Mouse (Mus musculus) forebrain, embryonic 13.5 days (tissue): ENCODE data around the gene B230307C23Rik. TPM values are rescaled to one million over a fixed set of nuclear protein-coding genes. Genes with fewer than 3 reads are reported as not detected.
"Not testable (repeated sequence)": the region's sequence is repeated elsewhere in the genome, so short reads cannot be mapped to it uniquely, and the experiment has no call there.

ENCODE experiments used
- ATAC-seq: fragments of 200-750 bp; cut with Nextera tagmentation; 2 replicates; pipeline ENCODE4 v1.8.0; 2017
- H3K27ac ChIP-seq: fragments of 300-500 bp; sonication (generic); 2 replicates; pipeline ENCODE4 v1.5.1; 2015; ENCODE audit warnings: inconsistent platforms, mild to moderate bottlenecking, moderate library complexity
- H3K27me3 ChIP-seq: fragments of 300-500 bp; sonication (generic); 2 replicates; pipeline ENCODE4 v1.6.1; 2015; ENCODE audit warnings: mild to moderate bottlenecking, inconsistent platforms
- H3K36me3 ChIP-seq: fragments of 300-500 bp; sonication (generic); 2 replicates; pipeline ENCODE4 v1.6.1; 2015; ENCODE audit warnings: mild to moderate bottlenecking, inconsistent platforms; ENCODE audit not compliant: poor library complexity, severe bottlenecking
- H3K4me1 ChIP-seq: fragments of 300-500 bp; sonication (generic); 2 replicates; pipeline ENCODE4 v1.6.1; 2015; ENCODE audit warnings: inconsistent platforms
- H3K4me2 ChIP-seq: fragments of 300-500 bp; sonication (generic); 2 replicates; pipeline ENCODE4 v1.6.1; 2015; ENCODE audit warnings: inconsistent platforms, mild to moderate bottlenecking, moderate library complexity
- H3K4me3 ChIP-seq: fragments of 300-500 bp; sonication (generic); 2 replicates; pipeline ENCODE4 v1.5.1; 2015; ENCODE audit warnings: mild to moderate bottlenecking, inconsistent platforms
- H3K9ac ChIP-seq: fragments of 300-500 bp; sonication (generic); 2 replicates; pipeline ENCODE4 v1.6.1; 2015; ENCODE audit warnings: mild to moderate bottlenecking, inconsistent platforms
- H3K9me3 ChIP-seq: fragments of 300-500 bp; sonication (generic); replicated peaks from 2 replicates; pipeline ENCODE4 v1.6.1; 2016; ENCODE audit warnings: inconsistent platforms
- WGBS: fragments of 180-500 bp; shearing (Covaris S2); methylation state at CpG from one replicate; pipeline ENCODE4 v1.1.7; 2015; 5-methylcytosine and 5-hydroxymethylcytosine counted together
- polyA plus RNA-seq: library from polyadenylated mRNA; unstranded; fragments of >200 nt; fragmentation: Nextera tagmentation; extraction: Ambion mirVana; gene quantifications from 2 replicates; pipeline ENCODE4 v1.2.1, GENCODE M21; 2015

B230307C23Rik gene
- polyA plus RNA-seq, 1 experiment from 2014 or later = 18.2 TPM

DNA sequence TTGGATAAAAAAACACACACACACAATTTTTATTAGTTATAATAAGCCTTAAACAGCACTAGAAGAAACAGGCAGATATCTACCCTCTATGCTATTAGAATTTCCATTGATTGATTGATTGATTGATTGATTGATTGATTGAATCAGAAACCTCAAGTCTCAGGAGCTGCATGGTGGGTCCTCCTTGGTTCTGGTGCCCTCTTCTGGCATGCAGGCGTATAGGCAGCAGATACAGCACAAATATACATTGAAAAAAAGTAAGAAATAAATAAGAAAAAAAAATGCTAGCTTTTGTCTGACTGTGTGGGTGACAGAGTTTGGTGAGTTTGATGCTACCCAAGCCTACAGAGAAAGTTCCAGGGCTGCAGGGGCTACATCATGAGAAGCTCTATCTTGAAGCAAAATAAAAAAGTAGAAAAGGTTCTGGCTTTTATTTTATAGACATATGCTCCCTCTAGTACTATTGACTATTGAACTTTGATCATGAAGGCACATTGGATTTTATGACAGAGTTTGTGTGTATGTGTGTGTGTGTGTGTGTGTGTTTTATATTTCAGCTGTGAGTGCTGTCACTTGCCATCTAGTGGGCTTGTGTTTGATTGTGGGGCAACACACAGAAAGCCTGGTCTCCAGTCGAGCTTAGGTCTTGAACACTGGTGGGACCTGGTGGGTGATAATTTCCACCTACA is 25.7 kb downstream of the B230307C23Rik start:
- ATAC-seq = no peak
- Histone ChIP-seq H3K27ac (no peak overlapping the region), H3K36me3 (peaks cover 29% of the 10 kb centered on the region), H3K27me3 (no peaks in the 10 kb centered on the region), H3K9me3 (peaks cover 26% of the 10 kb centered on the region), H3K4me2 (no peak overlapping the region), H3K4me3 (no peak overlapping the region), H3K4me1 (no peaks in the 10 kb centered on the region), H3K9ac (no peak overlapping the region)
- WGBS = 81% methylated on average over 2 of the region's 2 CpGs

DNA sequence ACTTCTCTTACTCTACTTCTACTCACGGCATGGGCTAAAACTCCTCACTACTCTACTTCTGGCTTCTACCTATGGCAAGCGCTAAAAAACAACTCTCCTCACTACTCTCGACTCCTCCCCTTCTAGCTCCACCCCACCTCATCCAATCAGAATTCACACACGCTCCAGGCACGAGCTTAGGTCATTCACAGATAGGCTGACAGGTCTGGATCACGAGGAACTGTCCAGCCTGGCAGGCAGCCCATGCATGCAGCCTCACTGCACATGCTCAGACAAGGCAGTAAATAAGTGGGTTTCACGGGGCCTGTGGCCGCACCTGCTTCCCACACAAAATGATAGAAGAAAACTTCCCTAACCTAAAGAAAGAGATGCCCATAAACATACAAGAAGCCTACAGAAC is 29.1 kb downstream of the B230307C23Rik start:
- not testable (repeated sequence) for H3K4me1 ChIP-seq, H3K4me3 ChIP-seq, ATAC-seq, H3K27me3 ChIP-seq, H3K9ac ChIP-seq, H3K4me2 ChIP-seq, H3K27ac ChIP-seq
- peaks cover 11% of the 10 kb centered on the region for H3K36me3 ChIP-seq
- 86% methylated on average over 8 of the region's 8 CpGs for WGBS
- peaks cover 21% of the 10 kb centered on the region for H3K9me3 ChIP-seq

DNA sequence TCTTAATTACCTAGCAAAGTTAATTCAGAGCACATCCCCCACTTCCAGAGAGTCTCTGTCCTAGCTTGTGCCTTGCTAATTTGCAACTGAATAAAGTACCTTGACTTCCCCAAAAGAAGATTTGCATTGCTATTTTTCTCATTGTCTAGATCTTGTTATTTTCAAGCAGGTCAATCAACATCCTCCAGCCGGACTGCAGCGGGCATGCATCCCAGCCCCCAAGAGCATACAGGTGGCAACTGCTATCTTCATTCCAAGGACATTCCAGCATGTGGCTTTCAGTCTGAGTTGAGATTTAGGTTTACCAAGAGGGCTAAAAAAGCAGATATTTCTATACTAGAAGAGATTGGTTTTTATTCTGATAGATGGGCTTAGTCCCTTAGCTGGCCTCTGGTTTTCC is 37.9 kb downstream of the B230307C23Rik start:
- H3K4me1 ChIP-seq, H3K4me2 ChIP-seq, H3K9me3 ChIP-seq, H3K27me3 ChIP-seq, H3K4me3 ChIP-seq, H3K9ac ChIP-seq, ATAC-seq, H3K27ac ChIP-seq: not testable (repeated sequence)
- H3K36me3 ChIP-seq = peaks cover 17% of the 10 kb centered on the region; the same call in 1 of the 2 replicates
- WGBS = 91% methylated on average over 2 of the region's 2 CpGs

DNA sequence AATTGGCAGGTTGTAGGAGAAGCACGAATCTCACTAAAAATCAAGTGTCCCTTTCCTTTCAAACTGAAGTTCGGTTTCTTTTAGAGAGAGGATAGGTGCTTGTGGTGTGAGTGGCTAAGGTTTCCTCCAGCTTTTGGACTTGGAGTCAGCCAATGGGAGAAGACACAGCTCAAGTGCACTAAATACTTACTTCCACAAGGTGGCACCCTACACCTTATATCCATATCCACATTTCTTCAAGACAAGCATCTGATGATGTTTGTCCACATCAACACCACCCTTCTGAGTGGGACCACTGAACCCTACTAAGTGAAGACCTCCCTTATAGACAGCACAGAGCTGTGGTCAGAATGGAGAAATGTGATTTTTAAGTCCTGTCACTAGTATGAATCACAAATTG is 44.6 kb downstream of the B230307C23Rik start:
- no peak for ATAC-seq
- Histone ChIP-seq H3K27me3 (no peaks in the 10 kb centered on the region), H3K4me2 (no peak overlapping the region), H3K36me3 (peaks cover 25% of the 10 kb centered on the region; the same call in 1 of the 2 replicates), H3K9me3 (peaks cover 8% of the 10 kb centered on the region; the same call in 1 of the 2 replicates), H3K9ac (no peak overlapping the region), H3K27ac (no peak overlapping the region), H3K4me1 (no peaks in the 10 kb centered on the region), H3K4me3 (no peak overlapping the region)
- 87% methylated on average over 2 of the region's 2 CpGs for WGBS

DNA sequence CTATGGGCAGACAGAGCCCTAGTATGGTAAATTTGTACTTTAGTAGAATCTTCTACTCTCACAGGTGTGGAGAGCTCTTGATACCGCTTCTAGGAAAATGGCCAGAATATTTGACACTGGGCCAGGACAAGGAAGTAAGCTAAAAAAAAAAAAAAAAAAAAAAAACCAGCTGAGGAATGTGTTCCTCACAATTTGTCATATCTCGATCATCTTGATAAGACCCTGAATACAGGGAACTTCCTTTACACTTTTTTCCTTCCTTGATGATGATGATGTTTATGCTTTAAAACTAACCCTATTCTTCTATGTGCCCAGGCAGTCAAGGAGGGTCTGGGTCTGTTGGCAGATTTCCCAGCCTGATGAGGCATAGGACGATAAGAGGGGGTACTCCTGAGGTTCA is 82.3 kb downstream of the B230307C23Rik start:
- peaks cover 14% of the 10 kb centered on the region for H3K4me1 ChIP-seq
- H3K4me3 ChIP-seq, H3K27me3 ChIP-seq, ATAC-seq, H3K9ac ChIP-seq, H3K4me2 ChIP-seq, H3K36me3 ChIP-seq, H3K27ac ChIP-seq: not testable (repeated sequence)
- 94% methylated on average over 3 of the region's 3 CpGs for WGBS
- H3K9me3 ChIP-seq = peaks cover 16% of the 10 kb centered on the region

DNA sequence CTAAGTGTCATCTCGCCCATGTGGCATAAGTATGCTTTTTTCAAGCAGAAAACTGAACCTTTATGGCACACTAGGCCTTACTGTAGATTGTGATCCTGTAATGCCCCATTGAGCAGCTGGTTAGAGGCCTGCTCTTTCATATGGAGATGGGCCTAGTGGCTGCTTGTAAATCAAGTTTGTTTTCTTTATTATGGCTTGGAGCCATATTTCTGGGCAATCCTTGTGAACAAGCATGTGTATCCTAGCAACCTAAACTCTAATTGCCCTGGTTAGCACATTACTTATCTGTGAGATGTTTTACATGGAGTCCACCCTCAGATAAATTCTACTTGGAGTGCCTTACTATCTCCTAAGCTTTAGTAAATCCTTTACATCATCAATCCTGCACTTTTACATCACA is 84.0 kb downstream of the B230307C23Rik start:
- not testable (repeated sequence) for H3K9me3 ChIP-seq, ATAC-seq, H3K36me3 ChIP-seq, H3K27me3 ChIP-seq
- Histone ChIP-seq H3K4me2 (peak overlapping the region; percentile 66), H3K4me1 (peaks cover 14% of the 10 kb centered on the region), H3K27ac (peak overlapping the region; percentile 75; the same call in 1 of the 2 replicates), H3K4me3 (peak overlapping the region; percentile 81), H3K9ac (peak overlapping the region; percentile 66)
- WGBS = 59% methylated on average over 1 of the region's 1 CpGs

Other genes with a start within 250 kb of the B230307C23Rik start
- gene Ripk4, start 233.5 kb upstream of the B230307C23Rik start, polyA plus RNA-seq = 0.25 and 0.33 TPM in 2 replicates
- 16.8 and 17.2 TPM in 2 replicates for gene Prdm15, start 145.5 kb upstream of the B230307C23Rik start, polyA plus RNA-seq
- 10.0 and 11.2 TPM in 2 replicates for gene C2cd2, start 34.7 kb upstream of the B230307C23Rik start, polyA plus RNA-seq
- 12.6 and 12.9 TPM in 2 replicates for gene Zbtb21, start 34.7 kb upstream of the B230307C23Rik start, polyA plus RNA-seq
- 21.7 and 23.6 TPM in 2 replicates for gene A630089N07Rik, start 85.1 kb downstream of the B230307C23Rik start, polyA plus RNA-seq